Mouse (Mus musculus): ENCODE measurements around the gene Btbd8.

Btbd8 gene

GRCm38 (mm10) chr5:107516087-107516486, 78.3 kb downstream of the Btbd8 start:
- DNase-seq (ENCODE audit: low read depth, low spot score): no peak

- no peak for DNase-seq (ENCODE audit: low read depth, low spot score)
These were observed 80.8 kb downstream of the Btbd8 start for GRCm38 (mm10) chr5:107518602-107519001.

GRCm38 (mm10) chr5:107521386-107521785, 83.6 kb downstream of the Btbd8 start:
- DNase-seq (ENCODE audit: low read depth, low spot score): no peak

GRCm38 (mm10) chr5:107521897-107522296, 84.1 kb downstream of the Btbd8 start:
- peak; percentile 76 for DNase-seq (ENCODE audit: low read depth, low spot score)

GRCm38 (mm10) chr5:107524281-107524680, 86.5 kb downstream of the Btbd8 start:
- DNase-seq (ENCODE audit: low read depth, low spot score): no peak

GRCm38 (mm10) chr5:107528856-107529255, 91.1 kb downstream of the Btbd8 start:
- DNase-seq (ENCODE audit: low read depth, low spot score): no peak

- DNase-seq (ENCODE audit: low read depth, low spot score): no peak
These were observed 95.8 kb downstream of the Btbd8 start for GRCm38 (mm10) chr5:107533590-107533989.

- no peak for DNase-seq (ENCODE audit: low read depth, low spot score)
These were observed 96.8 kb downstream of the Btbd8 start, which contains the start of gene 1700028K03Rik for GRCm38 (mm10) chr5:107534581-107534980. Gene 1700028K03Rik (plus strand): TSS chr5:107534709.

- peak; percentile 73 for DNase-seq (ENCODE audit: low read depth, low spot score)
These were observed 103.9 kb downstream of the Btbd8 start for GRCm38 (mm10) chr5:107541696-107542095.

GRCm38 (mm10) chr5:107545927-107546326, 108.1 kb downstream of the Btbd8 start:
- DNase-seq (ENCODE audit: low read depth, low spot score): no peak

- no peak for DNase-seq (ENCODE audit: low read depth, low spot score)
These were observed 110.2 kb downstream of the Btbd8 start for GRCm38 (mm10) chr5:107547955-107548354.

GRCm38 (mm10) chr5:107548444-107548843, 110.6 kb downstream of the Btbd8 start:
- no peak for DNase-seq (ENCODE audit: low read depth, low spot score)

GRCm38 (mm10) chr5:107554336-107554735, 116.5 kb downstream of the Btbd8 start:
- DNase-seq (ENCODE audit: low read depth, low spot score): no peak

- no peak for DNase-seq (ENCODE audit: low read depth, low spot score)
These were observed 119.2 kb downstream of the Btbd8 start for GRCm38 (mm10) chr5:107556969-107557368.
